ENCODE assay signal across 46 mouse cellular contexts in genomic region chr3:98780921-98781320, GRCm38 (mm10). TPM values are rescaled to one million over a fixed set of nuclear protein-coding genes. Genes with fewer than 3 reads are reported as not detected.
"Had no signal": no experiment of that assay in that cellular context is flagged by ENCODE, and none has a peak within 500 bp of the region (broad histone marks: within the 10 kb centered on the region; RNA-seq: fewer than 3 reads in every experiment).

No protein-coding gene starts in this region.

- DNase-seq: left cerebral cortex, postnatal 4 days; liver; liver, embryonic 13.5 days; lung, adult 18-20 months; lung, adult 2 months; lung, embryonic 14.5 days; lung, postnatal 10 days; lung, postnatal 14 days; lung, postnatal 36 days; lung, postnatal 4 days; midbrain, embryonic 14.5 days had no signal

- H3K4me3 ChIP-seq: left cerebral cortex, adult 2 months; limb, embryonic 10.5 days; limb, embryonic 12.5 days; limb, embryonic 13.5 days; limb, embryonic 15.5 days; liver, embryonic 12.5 days; liver, embryonic 13.5 days; liver, embryonic 15.5 days; lung, embryonic 15.5 days; megakaryocyte, embryonic 14.5 days; midbrain, embryonic 10.5 days; midbrain, embryonic 12.5 days; midbrain, embryonic 13.5 days; midbrain, embryonic 15.5 days; myocyte; neural tube, embryonic 12.5 days had no signal

- H3K4me1 ChIP-seq: limb, embryonic 10.5 days; limb, embryonic 12.5 days; limb, embryonic 13.5 days; limb, embryonic 15.5 days; liver, embryonic 12.5 days; liver, embryonic 13.5 days; liver, embryonic 15.5 days; lung, embryonic 15.5 days; megakaryocyte, embryonic 14.5 days; midbrain, embryonic 10.5 days; midbrain, embryonic 12.5 days; midbrain, embryonic 13.5 days; midbrain, embryonic 15.5 days; neural tube, embryonic 12.5 days had no signal

- H3K27me3 ChIP-seq: limb, embryonic 12.5 days; limb, embryonic 13.5 days; limb, embryonic 15.5 days; liver, embryonic 12.5 days; liver, embryonic 13.5 days; liver, embryonic 15.5 days; lung, embryonic 15.5 days; megakaryocyte, embryonic 14.5 days; midbrain, embryonic 12.5 days; midbrain, embryonic 13.5 days; midbrain, embryonic 15.5 days; neural tube, embryonic 12.5 days had no signal

- H3K36me3 ChIP-seq: limb, embryonic 10.5 days; limb, embryonic 12.5 days; limb, embryonic 13.5 days; limb, embryonic 15.5 days; liver, embryonic 12.5 days; liver, embryonic 13.5 days; liver, embryonic 15.5 days; lung, embryonic 15.5 days; midbrain, embryonic 10.5 days; midbrain, embryonic 12.5 days; midbrain, embryonic 13.5 days; midbrain, embryonic 15.5 days; neural tube, embryonic 12.5 days had no signal

- H3K9me3 ChIP-seq: limb, embryonic 10.5 days; limb, embryonic 12.5 days; limb, embryonic 13.5 days; limb, embryonic 15.5 days; liver, embryonic 12.5 days; liver, embryonic 13.5 days; liver, embryonic 15.5 days; lung, embryonic 15.5 days; midbrain, embryonic 10.5 days; midbrain, embryonic 12.5 days; midbrain, embryonic 13.5 days; midbrain, embryonic 15.5 days; neural tube, embryonic 12.5 days had no signal

- H3K4me2 ChIP-seq: limb, embryonic 12.5 days; limb, embryonic 13.5 days; limb, embryonic 15.5 days; liver, embryonic 11.5 days; liver, embryonic 12.5 days; liver, embryonic 13.5 days; liver, embryonic 15.5 days; lung, embryonic 14.5 days; lung, embryonic 15.5 days; midbrain, embryonic 11.5 days; midbrain, embryonic 12.5 days; midbrain, embryonic 13.5 days; midbrain, embryonic 15.5 days; neural tube, embryonic 12.5 days had no signal

- H3K27ac ChIP-seq: left cerebral cortex, adult 2 months; limb, embryonic 10.5 days; limb, embryonic 12.5 days; limb, embryonic 13.5 days; limb, embryonic 15.5 days; liver, embryonic 12.5 days; liver, embryonic 13.5 days; liver, embryonic 14.5 days; liver, embryonic 15.5 days; lung, embryonic 15.5 days; macrophage; midbrain, embryonic 10.5 days; midbrain, embryonic 12.5 days; midbrain, embryonic 13.5 days; midbrain, embryonic 15.5 days; neural tube, embryonic 12.5 days had no signal

- H3K9ac ChIP-seq: limb, embryonic 12.5 days; limb, embryonic 13.5 days; limb, embryonic 15.5 days; liver, embryonic 12.5 days; liver, embryonic 13.5 days; liver, embryonic 14.5 days; liver, embryonic 15.5 days; lung, embryonic 14.5 days; lung, embryonic 15.5 days; midbrain, embryonic 12.5 days; midbrain, embryonic 13.5 days; midbrain, embryonic 15.5 days; neural tube, embryonic 12.5 days had no signal

- ATAC-seq: liver, embryonic 12.5 days; lung, postnatal 0 days; midbrain, embryonic 13.5 days; midbrain, embryonic 15.5 days; midbrain, embryonic 16.5 days had no signal

RNA-seq across cellular contexts. Expression of gene Hsd3b3, which starts 18.0 kb away (rescaled TPM):
- total RNA-seq: left cerebral cortex, adult 2 months; left cerebral cortex, adult 8-10 months; left cerebral cortex, postnatal 10 days; left cerebral cortex, postnatal 14 days; left cerebral cortex, postnatal 25 days; left cerebral cortex, postnatal 36 days; left cerebral cortex, postnatal 4 days; megakaryocyte progenitor cell, adult 5-6 weeks; megakaryocyte, adult 5-6 weeks; megakaryocyte-erythroid progenitor cell, adult 5-6 weeks; midbrain, postnatal 0 days; monocyte, adult 5-6 weeks had no signal
- polyA plus RNA-seq: limb, embryonic 10.5 days; limb, embryonic 11.5 days; limb, embryonic 12.5 days; limb, embryonic 13.5 days; limb, embryonic 15.5 days; liver, embryonic 11.5 days; lung, embryonic 14.5 days; lung, embryonic 15.5 days; lung, embryonic 16.5 days; lung, postnatal 0 days; macrophage; myocyte; neural tube, embryonic 11.5 days had no signal

RNA-seq across cellular contexts. Expression of gene Hsd3b6, which starts 33.3 kb away (rescaled TPM):
- total RNA-seq: left cerebral cortex, adult 2 months; left cerebral cortex, adult 8-10 months; left cerebral cortex, postnatal 10 days; left cerebral cortex, postnatal 14 days; left cerebral cortex, postnatal 25 days; left cerebral cortex, postnatal 36 days; left cerebral cortex, postnatal 4 days; megakaryocyte progenitor cell, adult 5-6 weeks; megakaryocyte, adult 5-6 weeks; megakaryocyte-erythroid progenitor cell, adult 5-6 weeks; midbrain, postnatal 0 days; monocyte, adult 5-6 weeks had no signal
- polyA plus RNA-seq: lung, adult 2 months; lung, postnatal 0 days; macrophage; myocyte had no signal

RNA-seq across cellular contexts. Expression of gene Hsd3b2, which starts 56.6 kb away (rescaled TPM):
- total RNA-seq: left cerebral cortex, adult 8-10 months; left cerebral cortex, postnatal 14 days; megakaryocyte progenitor cell, adult 5-6 weeks; megakaryocyte, adult 5-6 weeks; megakaryocyte-erythroid progenitor cell, adult 5-6 weeks; midbrain, postnatal 0 days; monocyte, adult 5-6 weeks had no signal
- polyA plus RNA-seq: limb, embryonic 10.5 days; limb, embryonic 12.5 days; limb, embryonic 13.5 days; limb, embryonic 14.5 days; limb, embryonic 15.5 days; liver, embryonic 11.5 days; liver, embryonic 12.5 days; liver, embryonic 13.5 days; lung, adult 2 months; lung, embryonic 14.5 days; lung, embryonic 16.5 days; lung, postnatal 0 days; macrophage; midbrain, embryonic 10.5 days; midbrain, embryonic 11.5 days; midbrain, embryonic 12.5 days; midbrain, embryonic 13.5 days; midbrain, embryonic 14.5 days; midbrain, embryonic 16.5 days; midbrain, postnatal 0 days; myocyte; neural tube, embryonic 11.5 days; neural tube, embryonic 12.5 days had no signal
